Mouse (Mus musculus): ENCODE data around the gene Tacr3. TPM values are rescaled to one million over a fixed set of nuclear protein-coding genes. Genes with fewer than 3 reads are reported as not detected.

The Tacr3 gene
- polyA plus RNA-seq, 1 experiment from 2014 or later = 1.2 TPM

- H3K27ac ChIP-seq (ENCODE audit: low read length) = no peak overlapping the region
- H3K36me3 ChIP-seq (ENCODE audit: control insufficient read depth, insufficient read depth, low read length) = no peaks in the 10 kb centered on the region
- H3K9ac ChIP-seq (ENCODE audit: low read length) = no peak overlapping the region
- H3K27me3 ChIP-seq (ENCODE audit: control insufficient read depth, insufficient read depth, low read length) = no peaks in the 10 kb centered on the region
- H3K9me3 ChIP-seq (replicated peaks; ENCODE audit: control insufficient read depth, low read length) = no peaks in the 10 kb centered on the region
- 55% methylated on average over 6 of the region's 6 CpGs for WGBS
- H3K4me1 ChIP-seq (ENCODE audit: control insufficient read depth, insufficient read depth, low read length) = no peaks in the 10 kb centered on the region
- no peak overlapping the region for H3K4me3 ChIP-seq (replicated peaks; ENCODE audit: low read length)
- no peak overlapping the region for H3K4me2 ChIP-seq (ENCODE audit: low read depth, low read length)
- ATAC-seq (ENCODE audit: insufficient read depth, low FRiP score) = no peak
These were observed 134.7 kb downstream of the Tacr3 start for GRCm38 (mm10) chr3:134963461-134963860.

GRCm38 (mm10) chr3:134978902-134979301, 150.1 kb downstream of the Tacr3 start:
- H3K36me3 ChIP-seq (ENCODE audit: control insufficient read depth, insufficient read depth, low read length) = no peaks in the 10 kb centered on the region
- no peak overlapping the region for H3K27ac ChIP-seq (ENCODE audit: low read length)
- ATAC-seq (ENCODE audit: insufficient read depth, low FRiP score) = no peak
- H3K9ac ChIP-seq (ENCODE audit: low read length) = no peak overlapping the region
- H3K4me3 ChIP-seq (replicated peaks; ENCODE audit: low read length) = no peak overlapping the region
- H3K27me3 ChIP-seq (ENCODE audit: control insufficient read depth, insufficient read depth, low read length) = no peaks in the 10 kb centered on the region
- H3K9me3 ChIP-seq (replicated peaks; ENCODE audit: control insufficient read depth, low read length) = no peaks in the 10 kb centered on the region
- WGBS = 67% methylated on average over 3 of the region's 3 CpGs
- H3K4me1 ChIP-seq (ENCODE audit: control insufficient read depth, insufficient read depth, low read length) = no peaks in the 10 kb centered on the region
- no peak overlapping the region for H3K4me2 ChIP-seq (ENCODE audit: low read depth, low read length)

GRCm38 (mm10) chr3:134980140-134980539, 151.3 kb downstream of the Tacr3 start:
- no peak overlapping the region for H3K4me2 ChIP-seq (ENCODE audit: low read depth, low read length)
- H3K27ac ChIP-seq (ENCODE audit: low read length) = no peak overlapping the region
- H3K36me3 ChIP-seq (ENCODE audit: control insufficient read depth, insufficient read depth, low read length) = no peaks in the 10 kb centered on the region
- H3K4me1 ChIP-seq (ENCODE audit: control insufficient read depth, insufficient read depth, low read length) = no peaks in the 10 kb centered on the region
- 38% methylated on average over 3 of the region's 3 CpGs for WGBS
- no peak overlapping the region for H3K4me3 ChIP-seq (replicated peaks; ENCODE audit: low read length)
- H3K27me3 ChIP-seq (ENCODE audit: control insufficient read depth, insufficient read depth, low read length) = no peaks in the 10 kb centered on the region
- no peak overlapping the region for H3K9ac ChIP-seq (ENCODE audit: low read length)
- ATAC-seq (ENCODE audit: insufficient read depth, low FRiP score) = no peak
- no peaks in the 10 kb centered on the region for H3K9me3 ChIP-seq (replicated peaks; ENCODE audit: control insufficient read depth, low read length)
